Mouse (Mus musculus) neural tube, embryonic 14.5 days (tissue): Measurements from ENCODE around the gene Golt1b. TPM values are rescaled to one million over a fixed set of nuclear protein-coding genes. Genes with fewer than 3 reads are reported as not detected.

ENCODE experiments used
- ATAC-seq: fragments of 200-750 bp; cut with Nextera tagmentation; 2 replicates; pipeline ENCODE4 v1.8.0; 2017; ENCODE audit warnings: low read depth, mild to moderate bottlenecking, moderate TSS enrichment, moderate library complexity
- H3K27ac ChIP-seq: fragments of 300-500 bp; sonication (generic); 2 replicates; pipeline ENCODE4 v1.5.1; 2014; ENCODE audit warnings: low read depth, mild to moderate bottlenecking, control low read depth, low read length, moderate library complexity, mixed read lengths
- H3K27me3 ChIP-seq: fragments of 300-500 bp; sonication (generic); 2 replicates; pipeline ENCODE4 v1.6.1; 2014; ENCODE audit warnings: low read length; ENCODE audit not compliant: control insufficient read depth, insufficient read depth
- H3K36me3 ChIP-seq: fragments of 300-500 bp; sonication (generic); 2 replicates; pipeline ENCODE4 v1.6.1; 2014; ENCODE audit warnings: low read length, mixed read lengths; ENCODE audit not compliant: control insufficient read depth, insufficient read depth
- H3K4me1 ChIP-seq: fragments of 300-500 bp; sonication (generic); 2 replicates; pipeline ENCODE4 v1.6.1; 2014; ENCODE audit warnings: low read length; ENCODE audit not compliant: control insufficient read depth, insufficient read depth
- H3K4me2 ChIP-seq: fragments of 300-500 bp; sonication (generic); 2 replicates; pipeline ENCODE4 v1.6.1; 2014; ENCODE audit warnings: mild to moderate bottlenecking, low read depth, low read length, control low read depth
- H3K4me3 ChIP-seq: fragments of 300-500 bp; sonication (generic); 2 replicates; pipeline ENCODE4 v1.5.1; 2014; ENCODE audit warnings: low read depth, low read length, control low read depth, mixed read lengths
- H3K9ac ChIP-seq: fragments of 300-500 bp; sonication (generic); replicated peaks from 2 replicates; pipeline ENCODE4 v1.6.1; 2014; ENCODE audit warnings: low read depth, mild to moderate bottlenecking, control low read depth, low read length, mixed read lengths
- H3K9me3 ChIP-seq: fragments of 300-500 bp; sonication (generic); 2 replicates; pipeline ENCODE4 v1.6.1; 2016; ENCODE audit warnings: low read length; ENCODE audit not compliant: control insufficient read depth
- WGBS: fragments of 180-500 bp; shearing (Covaris S2); extraction: QIAGEN DNeasy Blood & Tissue Kit; methylation state at CpG from one replicate; pipeline ENCODE4 v1.1.7; 2014; 5-methylcytosine and 5-hydroxymethylcytosine counted together
- polyA plus RNA-seq: library from polyadenylated mRNA; unstranded; fragments of >200 nt; fragmentation: Nextera tagmentation; extraction: Ambion mirVana; gene quantifications from 2 replicates; pipeline ENCODE4 v1.2.1, GENCODE M21; 2014

Golt1b gene
- polyA plus RNA-seq, 1 experiment from 2014 or later = 80.4 TPM

DNA sequence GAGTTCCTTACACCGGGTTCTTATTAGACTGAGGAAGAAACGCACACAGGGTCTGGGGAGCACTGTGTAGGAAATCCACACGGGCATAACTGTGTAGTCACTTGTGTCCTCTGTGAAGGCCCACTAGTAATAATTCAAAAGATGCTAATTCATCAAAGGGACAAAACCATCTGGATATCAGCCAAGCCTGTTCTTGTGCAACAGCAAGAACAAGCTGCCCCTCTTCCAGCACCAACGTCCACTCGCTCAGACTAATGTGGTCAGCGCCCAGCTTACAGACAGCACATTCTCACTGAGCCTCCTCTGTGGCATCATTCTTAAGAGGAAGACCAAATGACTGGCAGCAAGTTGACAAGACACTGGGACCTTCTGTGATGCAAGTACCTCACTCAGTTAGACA, 7.1 kb upstream of the Golt1b start:
- H3K27ac ChIP-seq = no peak overlapping the region
- no peak overlapping the region for H3K4me3 ChIP-seq
- H3K36me3 ChIP-seq = peaks cover 14% of the 10 kb centered on the region
- no peak for ATAC-seq
- no peak overlapping the region for H3K4me2 ChIP-seq
- no peaks in the 10 kb centered on the region for H3K9me3 ChIP-seq
- no peaks in the 10 kb centered on the region for H3K4me1 ChIP-seq
- H3K27me3 ChIP-seq = no peaks in the 10 kb centered on the region
- no peak overlapping the region for H3K9ac ChIP-seq
- 94% methylated on average over 6 of the region's 6 CpGs for WGBS

DNA sequence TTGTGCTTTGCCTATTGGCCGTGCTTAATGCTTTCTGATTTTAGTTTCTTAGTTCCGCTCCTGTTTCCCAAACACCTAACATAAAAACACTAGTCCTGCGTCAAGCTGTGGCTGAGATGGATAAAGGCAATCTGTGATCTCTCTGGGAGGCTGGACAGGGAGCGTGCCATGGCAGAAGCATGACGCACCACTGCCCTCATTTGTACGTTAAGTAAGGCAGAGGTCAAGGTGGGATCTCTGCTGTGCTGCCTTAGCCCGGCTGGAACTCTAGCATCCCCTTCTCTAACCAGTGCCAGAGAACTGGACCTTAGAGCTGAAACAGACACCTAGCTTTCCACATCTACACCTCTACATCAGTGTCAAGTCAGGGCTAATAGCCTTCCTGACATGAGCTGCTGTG, 5.4 kb upstream of the Golt1b start:
- peaks cover under 1% of the 10 kb centered on the region; the same call in 1 of the 2 replicates for H3K36me3 ChIP-seq
- H3K27me3 ChIP-seq = no peaks in the 10 kb centered on the region
- H3K9me3 ChIP-seq = no peaks in the 10 kb centered on the region
- peaks cover 3% of the 10 kb centered on the region; the same call in 1 of the 2 replicates for H3K4me1 ChIP-seq
- H3K4me2 ChIP-seq = no peak overlapping the region
- no peak overlapping the region for H3K9ac ChIP-seq
- no peak overlapping the region for H3K4me3 ChIP-seq
- WGBS = 92% methylated on average over 7 of the region's 7 CpGs
- no peak for ATAC-seq
- H3K27ac ChIP-seq = no peak overlapping the region

DNA sequence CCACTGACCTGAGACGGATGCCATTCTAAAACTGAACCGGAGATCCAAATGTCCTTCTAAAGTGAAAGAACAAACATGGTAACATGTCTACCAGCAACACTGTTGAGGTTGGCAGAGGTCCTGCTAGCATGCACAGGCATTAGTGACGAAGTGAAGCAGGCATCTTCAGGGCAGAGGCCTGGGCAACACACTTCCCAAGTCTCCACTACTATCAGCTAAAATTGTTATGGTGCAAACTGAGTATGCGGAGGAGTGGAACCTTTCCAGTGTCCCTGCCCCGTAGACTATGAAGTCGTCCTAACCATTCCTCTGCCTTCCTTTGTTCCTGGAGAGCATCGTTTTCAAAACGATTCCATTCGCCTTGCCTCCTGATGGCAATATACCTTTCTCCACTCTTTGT, 2.5 kb upstream of the Golt1b start:
- no peak overlapping the region for H3K4me3 ChIP-seq
- no peak overlapping the region for H3K27ac ChIP-seq
- no peaks in the 10 kb centered on the region for H3K36me3 ChIP-seq
- WGBS = 93% methylated on average over 9 of the region's 9 CpGs
- H3K9me3 ChIP-seq = no peaks in the 10 kb centered on the region
- no peak overlapping the region for H3K9ac ChIP-seq
- peaks cover 6% of the 10 kb centered on the region; the same call in 1 of the 2 replicates for H3K4me1 ChIP-seq
- ATAC-seq = no peak
- H3K27me3 ChIP-seq = no peaks in the 10 kb centered on the region
- no peak overlapping the region for H3K4me2 ChIP-seq

DNA sequence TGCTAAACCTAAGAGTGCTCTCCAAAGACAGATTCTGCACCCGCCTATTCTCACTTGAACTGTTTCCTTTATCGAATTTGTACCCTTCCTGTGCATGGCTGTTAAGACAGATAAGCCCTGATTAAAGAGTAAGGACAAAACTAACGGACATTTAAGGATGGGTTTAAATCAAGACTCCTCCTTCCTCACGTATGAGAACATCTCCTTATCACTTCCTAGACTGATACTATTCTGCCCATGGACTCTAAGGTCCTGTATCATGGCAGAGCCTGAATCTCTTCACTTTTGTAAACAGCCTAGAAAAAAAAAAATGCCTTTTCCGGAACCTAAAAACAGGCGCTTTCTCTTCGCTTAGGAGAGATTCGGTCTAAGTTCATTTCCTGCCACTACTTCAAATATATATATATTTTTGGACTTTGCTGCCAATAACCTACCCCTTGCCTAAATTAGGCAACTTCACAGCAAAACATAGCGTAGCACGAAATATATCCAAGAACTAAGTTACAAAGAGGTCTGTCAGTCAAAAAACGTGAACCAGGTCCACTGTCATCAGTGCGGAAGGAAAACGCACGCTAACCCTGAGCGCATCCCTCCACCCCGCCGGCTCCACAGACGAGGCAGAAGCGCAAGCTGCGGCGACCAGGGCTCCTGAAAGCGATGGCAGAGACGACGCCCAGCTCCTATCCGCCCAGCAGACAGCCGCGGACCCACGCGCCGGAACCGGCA, 573 bp upstream of the Golt1b start:
- Histone ChIP-seq H3K4me1 (peaks cover 6% of the 10 kb centered on the region; the same call in 1 of the 2 replicates), H3K9ac (peak overlapping the region; percentile 51), H3K27ac (no peak overlapping the region), H3K4me3 (peak overlapping the region; percentile 98), H3K36me3 (no peaks in the 10 kb centered on the region), H3K9me3 (no peaks in the 10 kb centered on the region), H3K27me3 (no peaks in the 10 kb centered on the region), H3K4me2 (peak overlapping the region; percentile 77)
- 7% methylated on average over 31 of the region's 31 CpGs for WGBS
- ATAC-seq = peak; percentile 83

DNA sequence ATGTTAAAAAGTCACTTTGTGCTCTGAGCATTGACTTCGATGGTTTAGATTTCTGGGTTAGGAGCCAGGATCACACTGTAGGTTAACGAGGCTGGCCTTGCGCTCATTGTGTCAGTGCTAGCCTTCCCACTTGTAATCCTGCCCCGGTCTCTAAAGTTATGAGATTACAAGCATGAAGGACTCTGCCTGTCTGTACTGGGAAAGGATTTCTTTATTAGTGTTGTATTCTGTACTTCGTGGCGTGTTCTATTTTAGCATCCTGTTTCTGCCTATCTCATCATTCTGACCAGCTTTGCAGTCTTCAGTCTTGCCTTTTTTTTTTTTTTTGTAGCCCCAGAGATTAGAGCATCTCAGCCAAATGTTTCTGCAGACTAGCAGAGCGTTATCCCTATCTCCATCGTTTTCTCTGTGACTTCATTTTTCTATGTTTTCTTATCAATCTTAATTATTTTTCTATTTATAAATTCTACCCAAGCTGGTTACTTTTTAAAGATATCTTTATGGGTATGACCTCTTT, 792 bp downstream of the Golt1b start:
- Histone ChIP-seq H3K4me3 (peak overlapping the region; percentile 98), H3K27ac (no peak overlapping the region), H3K27me3 (no peaks in the 10 kb centered on the region), H3K9me3 (no peaks in the 10 kb centered on the region), H3K4me2 (peak overlapping the region; percentile 79), H3K36me3 (0 out of 2 replicates have a peak, but pooled peaks cover 2% of the 10 kb centered on the region), H3K4me1 (peaks cover 6% of the 10 kb centered on the region; the same call in 1 of the 2 replicates), H3K9ac (peak overlapping the region; percentile 88)
- no peak for ATAC-seq
- WGBS = 25% methylated on average over 8 of the region's 8 CpGs

DNA sequence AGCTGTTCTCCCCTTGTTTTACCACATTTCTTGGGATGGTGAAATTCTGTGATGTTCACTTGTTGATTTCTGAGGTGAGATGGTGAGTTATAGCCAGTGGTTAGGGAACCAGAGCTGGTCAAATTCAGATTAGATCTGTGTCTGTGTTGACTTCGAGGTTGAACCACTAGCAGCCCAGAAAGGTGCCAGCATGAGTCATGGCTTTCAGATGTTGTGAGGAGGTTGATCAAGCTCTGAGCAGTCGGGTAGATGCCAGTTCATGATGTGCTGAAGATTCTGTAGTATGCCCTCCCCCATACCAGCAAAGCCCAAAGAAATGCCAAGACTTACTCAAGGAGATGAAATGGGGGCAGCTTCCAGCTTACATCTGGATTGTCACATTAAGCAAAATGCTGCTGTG, 2.1 kb downstream of the Golt1b start:
- Histone ChIP-seq H3K4me1 (peaks cover 6% of the 10 kb centered on the region; the same call in 1 of the 2 replicates), H3K4me2 (no peak overlapping the region), H3K27ac (no peak overlapping the region), H3K36me3 (0 out of 2 replicates have a peak, but pooled peaks cover 5% of the 10 kb centered on the region), H3K9ac (no peak overlapping the region), H3K9me3 (no peaks in the 10 kb centered on the region), H3K4me3 (no peak overlapping the region), H3K27me3 (no peaks in the 10 kb centered on the region)
- WGBS = 92% methylated on average over 2 of the region's 2 CpGs
- ATAC-seq = no peak

DNA sequence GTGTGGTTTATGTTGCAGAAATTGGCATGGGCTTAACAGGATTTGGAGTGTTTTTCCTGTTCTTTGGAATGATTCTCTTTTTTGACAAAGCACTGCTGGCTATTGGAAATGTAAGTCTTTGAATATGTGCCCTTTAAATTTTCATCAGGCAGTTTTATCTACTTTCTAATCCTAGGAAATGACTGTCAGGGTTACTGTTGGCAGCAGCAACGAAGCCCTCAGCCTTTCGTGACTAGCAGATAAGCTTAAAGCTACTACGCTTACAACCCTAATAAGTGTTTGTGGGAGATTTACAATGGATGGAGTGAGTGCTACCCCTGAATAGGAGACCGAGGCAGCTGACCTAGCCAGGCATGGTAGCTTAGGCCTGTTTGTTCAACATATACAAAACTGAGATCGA, 5.3 kb downstream of the Golt1b start:
- H3K9me3 ChIP-seq = no peaks in the 10 kb centered on the region
- no peak overlapping the region for H3K4me3 ChIP-seq
- no peak overlapping the region for H3K27ac ChIP-seq
- 88% methylated on average over 5 of the region's 5 CpGs for WGBS
- no peaks in the 10 kb centered on the region for H3K27me3 ChIP-seq
- H3K9ac ChIP-seq = no peak overlapping the region
- H3K36me3 ChIP-seq = peaks cover 22% of the 10 kb centered on the region
- peaks cover 3% of the 10 kb centered on the region; the same call in 1 of the 2 replicates for H3K4me1 ChIP-seq
- ATAC-seq = no peak
- H3K4me2 ChIP-seq = no peak overlapping the region

DNA sequence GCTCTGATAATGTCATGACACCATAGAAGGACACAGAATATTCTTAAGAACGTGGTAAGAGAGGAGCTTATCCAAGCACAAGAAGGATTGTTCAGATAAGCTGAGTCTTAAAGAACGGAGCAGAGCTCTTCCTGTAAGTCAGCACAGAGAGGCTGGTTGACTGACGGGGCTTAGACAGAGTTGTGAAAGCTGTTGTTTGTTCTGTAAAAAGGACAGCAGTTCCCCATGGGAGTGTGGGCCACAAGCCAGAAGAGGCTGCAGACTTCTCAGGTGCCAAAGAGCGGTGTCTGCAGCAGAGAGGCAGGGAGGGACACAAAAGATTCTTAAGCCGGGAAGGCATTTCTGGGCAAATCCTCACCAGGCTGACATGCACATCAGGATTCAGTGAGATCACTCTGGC, 7.6 kb downstream of the Golt1b start:
- 92% methylated on average over 5 of the region's 5 CpGs for WGBS
- Histone ChIP-seq H3K4me2 (no peak overlapping the region), H3K9ac (no peak overlapping the region), H3K4me3 (no peak overlapping the region), H3K9me3 (no peaks in the 10 kb centered on the region), H3K4me1 (no peaks in the 10 kb centered on the region), H3K27me3 (no peaks in the 10 kb centered on the region), H3K36me3 (peaks cover 22% of the 10 kb centered on the region), H3K27ac (no peak overlapping the region)
- ATAC-seq = no peak

DNA sequence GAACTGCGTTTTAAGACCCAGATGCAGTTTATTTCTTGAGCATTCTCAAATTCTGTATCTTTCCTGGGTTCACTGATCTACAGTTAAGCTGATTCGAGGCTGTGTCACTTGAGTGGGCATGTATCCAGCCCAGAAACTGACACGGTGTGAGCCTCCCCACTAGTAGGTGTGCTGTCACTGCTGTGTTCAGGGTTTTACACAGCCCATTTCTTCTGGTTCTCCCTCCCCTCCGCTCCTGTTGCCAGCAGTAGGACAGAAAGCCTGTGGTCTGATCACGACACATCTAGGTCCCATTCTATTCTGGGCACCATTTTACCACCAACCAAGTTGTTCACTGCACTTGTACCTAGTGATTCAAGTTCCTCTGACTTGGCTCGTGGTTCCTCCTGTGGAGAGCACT, 8.7 kb downstream of the Golt1b start:
- Histone ChIP-seq H3K4me1 (no peaks in the 10 kb centered on the region), H3K4me3 (no peak overlapping the region), H3K9me3 (no peaks in the 10 kb centered on the region), H3K27me3 (no peaks in the 10 kb centered on the region), H3K27ac (no peak overlapping the region), H3K4me2 (no peak overlapping the region), H3K9ac (no peak overlapping the region), H3K36me3 (peaks cover 22% of the 10 kb centered on the region)
- 94% methylated on average over 6 of the region's 6 CpGs for WGBS
- no peak for ATAC-seq
